Mouse (Mus musculus) small intestine, adult 2 months (tissue): ENCODE measurements around the gene Ccnl2.

Source experiments
- CTCF ChIP-seq: fragments of 200-500 bp; IDR thresholded peaks from 2 replicates; pipeline ENCODE4 v1.5.1; 2012; ENCODE audit warnings: low read depth, mild to moderate bottlenecking, control low read depth, inconsistent platforms, low read length, moderate library complexity, mixed read lengths; ENCODE audit not compliant: insufficient replicate concordance, insufficient read length; ENCODE audit errors: extremely low read depth
- POLR2A ChIP-seq: fragments of 200-500 bp; IDR thresholded peaks from 2 replicates; pipeline ENCODE4 v1.6.1; 2012; ENCODE audit warnings: low read depth, mild to moderate bottlenecking, control low read depth, inconsistent platforms, low read length, moderate library complexity

GRCm38 (mm10) chr4:155832321-155832720, 20.0 kb downstream of the Ccnl2 start:
- TF ChIP-seq POLR2A (no peak), CTCF (no peak)
